Mouse (Mus musculus) small intestine, adult 2 months (tissue): ENCODE measurements around the gene Lgals12.

Experiments
- CTCF ChIP-seq: fragments of 200-500 bp; IDR thresholded peaks from 2 replicates; pipeline ENCODE4 v1.5.1; 2012; ENCODE audit warnings: low read depth, mild to moderate bottlenecking, control low read depth, inconsistent platforms, low read length, moderate library complexity, mixed read lengths; ENCODE audit not compliant: insufficient replicate concordance, insufficient read length; ENCODE audit errors: extremely low read depth
- POLR2A ChIP-seq: fragments of 200-500 bp; IDR thresholded peaks from 2 replicates; pipeline ENCODE4 v1.6.1; 2012; ENCODE audit warnings: low read depth, mild to moderate bottlenecking, control low read depth, inconsistent platforms, low read length, moderate library complexity

DNA sequence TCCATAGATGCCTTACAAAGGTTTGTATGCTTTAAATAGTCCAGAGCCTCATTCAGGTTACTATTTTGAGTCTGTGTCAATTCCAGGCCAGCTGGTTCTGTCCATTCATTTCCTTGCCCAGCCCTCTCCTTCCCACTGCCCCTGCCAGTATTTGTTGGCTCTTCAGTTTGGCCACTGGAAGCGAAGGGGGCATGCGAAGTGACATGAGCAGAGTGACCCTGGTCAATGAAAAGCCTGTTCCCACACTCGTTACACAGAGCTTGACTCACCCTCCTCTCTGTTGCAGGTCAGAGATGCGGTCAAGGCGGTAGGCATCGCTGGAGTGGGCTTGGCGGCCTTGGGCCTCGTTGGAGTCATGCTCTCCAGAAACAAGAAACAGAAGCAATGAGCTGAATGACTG, 21.7 kb downstream of the Lgals12 start:
- no peak for TF ChIP-seq POLR2A
- TF ChIP-seq CTCF = no peak
